Mouse (Mus musculus) midbrain, embryonic 16.5 days (tissue): ENCODE data around the gene Pmf1. TPM values are rescaled to one million over a fixed set of nuclear protein-coding genes. Genes with fewer than 3 reads are reported as not detected.
"Not testable (repeated sequence)": the region's sequence is repeated elsewhere in the genome, so short reads cannot be mapped to it uniquely, and the experiment has no call there.

Experiments used
- ATAC-seq: fragments of 200-750 bp; cut with Nextera tagmentation; 2 replicates; pipeline ENCODE4 v1.8.0; 2017; ENCODE audit warnings: moderate TSS enrichment
- H3K27ac ChIP-seq: fragments of 300-500 bp; sonication (generic); 2 replicates; pipeline ENCODE4 v1.5.1; 2014; ENCODE audit warnings: mild to moderate bottlenecking, low read length, mixed read lengths
- H3K27me3 ChIP-seq: fragments of 300-500 bp; sonication (generic); 2 replicates; pipeline ENCODE4 v1.6.1; 2014; ENCODE audit warnings: low read depth, low read length, mixed read lengths; ENCODE audit not compliant: control insufficient read depth, insufficient read depth
- H3K36me3 ChIP-seq: fragments of 300-500 bp; sonication (generic); 2 replicates; pipeline ENCODE4 v1.6.1; 2014; ENCODE audit warnings: mild to moderate bottlenecking, low read length, moderate library complexity, mixed read lengths; ENCODE audit not compliant: control insufficient read depth, insufficient read depth
- H3K4me1 ChIP-seq: fragments of 300-500 bp; sonication (generic); 2 replicates; pipeline ENCODE4 v1.6.1; 2014; ENCODE audit warnings: mild to moderate bottlenecking, low read length, mixed read lengths; ENCODE audit not compliant: control insufficient read depth, insufficient read depth
- H3K4me2 ChIP-seq: fragments of 300-500 bp; sonication (generic); 2 replicates; pipeline ENCODE4 v1.6.1; 2014; ENCODE audit warnings: mild to moderate bottlenecking, low read length, mixed read lengths
- H3K4me3 ChIP-seq: fragments of 300-500 bp; sonication (generic); 2 replicates; pipeline ENCODE4 v1.5.1; 2014; ENCODE audit warnings: low read depth, mild to moderate bottlenecking, low read length, moderate library complexity, mixed read lengths
- H3K9ac ChIP-seq: fragments of 300-500 bp; sonication (generic); 2 replicates; pipeline ENCODE4 v1.6.1; 2014; ENCODE audit warnings: low read depth, low read length, mixed read lengths
- H3K9me3 ChIP-seq: fragments of 300-500 bp; sonication (generic); replicated peaks from 2 replicates; pipeline ENCODE4 v1.6.1; 2014; ENCODE audit warnings: mild to moderate bottlenecking, low read length, mixed read lengths; ENCODE audit not compliant: control insufficient read depth, poor library complexity, severe bottlenecking
- WGBS: fragments of 180-500 bp; shearing (Covaris S2); extraction: QIAGEN DNeasy Blood & Tissue Kit; methylation state at CpG from one replicate; pipeline ENCODE4 v1.1.7; 2014; 5-methylcytosine and 5-hydroxymethylcytosine counted together
- polyA plus RNA-seq: library from polyadenylated mRNA; unstranded; fragments of >200 nt; fragmentation: Nextera tagmentation; extraction: Ambion mirVana; gene quantifications from 2 replicates; pipeline ENCODE4 v1.2.1, GENCODE M21; 2015

Gene Pmf1
- polyA plus RNA-seq, 1 experiment from 2014 or later: 19.2 TPM

DNA sequence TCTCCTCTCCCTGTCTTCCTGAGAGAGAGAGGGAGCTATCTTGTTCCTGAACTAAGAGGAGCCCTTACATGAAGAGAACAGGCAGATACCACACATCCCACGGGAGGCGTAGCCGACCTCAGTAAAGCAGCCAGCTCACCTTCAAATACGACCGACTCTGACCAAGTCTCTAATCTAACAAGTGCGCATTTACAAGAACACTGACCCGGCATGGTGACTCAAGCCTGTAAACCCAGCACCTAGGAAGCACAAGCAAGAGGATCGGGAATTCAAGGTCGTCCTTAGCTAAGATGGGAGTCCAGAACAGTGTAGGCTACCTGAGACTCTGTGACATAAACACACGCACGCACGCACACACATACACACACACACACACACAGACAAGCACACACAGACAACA is 32.4 kb upstream of the Pmf1 start:
- H3K27me3 ChIP-seq: no peaks in the 10 kb centered on the region
- WGBS: 85% methylated on average over 12 of the region's 12 CpGs
- H3K9ac ChIP-seq: no peak overlapping the region
- H3K4me3 ChIP-seq: no peak overlapping the region
- H3K4me2 ChIP-seq: no peak overlapping the region
- H3K27ac ChIP-seq: no peak overlapping the region
- no peak for ATAC-seq
- H3K9me3 ChIP-seq: no peaks in the 10 kb centered on the region
- H3K4me1 ChIP-seq: 0 out of 2 replicates have a peak, but pooled peaks cover 4% of the 10 kb centered on the region
- peaks cover 42% of the 10 kb centered on the region for H3K36me3 ChIP-seq

GRCm38 (mm10) chr3:88440500-88441381 is 30.6 kb upstream of the Pmf1 start:
- Histone ChIP-seq H3K9ac (no peak overlapping the region), H3K4me2 (no peak overlapping the region), H3K4me3 (no peak overlapping the region), H3K4me1 (0 out of 2 replicates have a peak, but pooled peaks cover 4% of the 10 kb centered on the region), H3K9me3 (no peaks in the 10 kb centered on the region), H3K27ac (no peak overlapping the region), H3K27me3 (no peaks in the 10 kb centered on the region), H3K36me3 (peaks cover 44% of the 10 kb centered on the region)
- peak; percentile 32; the same call in 1 of the 2 replicates for ATAC-seq
- WGBS: 23% methylated on average over 26 of the region's 27 CpGs

- Histone ChIP-seq H3K36me3 (peaks cover 46% of the 10 kb centered on the region), H3K27me3 (no peaks in the 10 kb centered on the region)
- no peak for ATAC-seq
Measured at GRCm38 (mm10) chr3:88439582-88439981, 29.5 kb upstream of the Pmf1 start.

DNA sequence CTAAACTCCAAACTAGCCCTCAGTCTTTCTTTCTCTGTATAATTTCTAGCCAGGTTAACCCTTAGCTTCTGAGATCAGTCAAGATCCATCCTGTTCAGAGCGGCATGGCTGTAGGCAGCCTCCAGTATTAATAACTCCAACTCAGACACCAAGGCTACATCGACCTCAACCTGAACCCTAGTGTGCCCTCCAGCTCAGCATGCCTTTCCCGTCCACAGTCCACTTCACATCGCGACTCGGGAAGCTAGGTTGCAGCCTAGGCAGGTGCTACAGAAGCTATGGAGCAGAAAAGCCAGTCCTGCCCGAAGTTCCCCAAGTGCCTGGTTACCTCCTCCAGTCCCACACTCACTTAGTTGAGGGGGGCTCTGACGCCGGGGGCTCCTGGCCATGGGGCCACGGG is 27.3 kb upstream of the Pmf1 start:
- Histone ChIP-seq H3K4me2 (no peak overlapping the region), H3K27ac (no peak overlapping the region), H3K9me3 (no peaks in the 10 kb centered on the region), H3K27me3 (no peaks in the 10 kb centered on the region), H3K4me3 (no peak overlapping the region), H3K9ac (no peak overlapping the region), H3K4me1 (0 out of 2 replicates have a peak, but pooled peaks cover 4% of the 10 kb centered on the region), H3K36me3 (peaks cover 35% of the 10 kb centered on the region)
- WGBS: 80% methylated on average over 10 of the region's 10 CpGs
- ATAC-seq: no peak

More at GRCm38 (mm10) chr3:88439582-88439981, 29.5 kb upstream of the Pmf1 start:
- no peak overlapping the region for H3K9ac ChIP-seq
- H3K9me3 ChIP-seq: no peaks in the 10 kb centered on the region
- 53% methylated on average over 3 of the region's 4 CpGs for WGBS
- H3K27ac ChIP-seq: no peak overlapping the region
- H3K4me1 ChIP-seq: 0 out of 2 replicates have a peak, but pooled peaks cover 4% of the 10 kb centered on the region
- H3K4me3 ChIP-seq: no peak overlapping the region
- H3K4me2 ChIP-seq: no peak overlapping the region

DNA sequence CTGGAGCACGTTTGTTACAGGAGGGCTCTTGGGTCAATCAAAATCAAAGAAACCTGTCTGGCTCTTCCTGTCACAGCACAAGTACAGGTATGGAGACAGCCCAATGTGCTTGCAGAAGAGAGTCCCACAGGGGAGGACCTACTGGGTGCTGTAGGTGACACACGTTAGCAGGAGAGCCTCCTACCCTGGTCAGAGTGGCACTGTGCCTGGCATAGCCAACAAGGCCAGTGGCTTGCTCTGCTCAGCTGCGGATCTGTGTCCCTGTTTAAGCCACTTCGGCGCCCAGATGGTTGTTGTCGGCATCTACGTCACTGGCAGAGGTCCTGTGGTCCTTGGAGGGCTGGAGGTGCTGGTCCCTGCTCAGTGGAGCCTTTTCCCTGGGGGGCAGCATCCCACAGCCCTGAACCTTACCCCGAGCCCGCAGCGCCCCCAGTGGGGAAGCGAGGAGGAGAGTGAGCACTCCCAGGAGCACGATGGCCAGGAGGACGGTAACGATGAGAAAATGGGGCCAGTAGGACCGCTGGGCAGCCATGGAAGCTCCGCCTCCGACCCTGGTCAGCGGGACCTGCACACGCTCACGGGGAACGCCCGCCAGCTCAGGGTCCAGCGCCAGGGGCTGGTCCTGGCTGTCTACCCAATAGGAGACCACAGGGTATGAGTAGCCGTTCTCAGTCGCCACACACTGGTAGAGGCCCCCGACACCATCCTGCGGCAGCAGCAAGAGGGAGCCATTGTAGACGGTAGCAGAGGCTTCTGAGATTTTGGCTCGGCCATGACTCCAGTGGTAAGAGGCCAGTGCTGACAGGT is 26.5 kb upstream of the Pmf1 start:
- 0 out of 2 replicates have a peak, but pooled peaks cover 4% of the 10 kb centered on the region for H3K4me1 ChIP-seq
- WGBS: 11% methylated on average over 26 of the region's 29 CpGs
- H3K4me3 ChIP-seq: no peak overlapping the region; the same call in 1 of the 2 replicates
- peak; percentile 64 for ATAC-seq
- no peak overlapping the region for H3K27ac ChIP-seq
- H3K4me2 ChIP-seq: peak overlapping the region; percentile 38
- no peaks in the 10 kb centered on the region for H3K27me3 ChIP-seq
- 0 out of 2 replicates have a peak overlapping the region, but pooled peaks have one; percentile 28 for H3K9ac ChIP-seq
- H3K36me3 ChIP-seq: peaks cover 32% of the 10 kb centered on the region
- no peaks in the 10 kb centered on the region for H3K9me3 ChIP-seq

DNA sequence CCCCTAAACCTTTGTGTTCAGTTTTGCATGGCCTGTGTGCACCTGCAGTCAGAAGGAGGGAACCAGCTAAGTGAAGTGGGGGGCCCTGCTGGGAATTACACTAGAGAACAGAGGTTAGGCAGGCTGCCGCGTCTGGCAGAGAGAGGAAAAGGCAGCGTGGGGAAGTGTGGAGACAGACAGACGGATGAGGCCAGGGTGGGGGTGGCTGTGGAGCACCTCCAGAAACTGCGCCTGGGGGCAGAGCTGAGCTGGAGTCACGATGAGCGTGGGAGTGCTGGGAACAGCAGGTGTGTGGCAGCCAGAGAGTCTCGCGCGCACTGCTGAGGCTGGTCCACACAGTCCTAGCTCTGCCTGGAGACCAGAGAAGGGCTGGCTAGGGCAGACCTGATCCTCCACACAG is 25.4 kb upstream of the Pmf1 start:
- no peaks in the 10 kb centered on the region for H3K27me3 ChIP-seq
- H3K9ac ChIP-seq: no peak overlapping the region
- no peak overlapping the region for H3K27ac ChIP-seq
- peaks cover 31% of the 10 kb centered on the region for H3K36me3 ChIP-seq
- no peaks in the 10 kb centered on the region for H3K4me1 ChIP-seq
- no peak for ATAC-seq
- H3K4me3 ChIP-seq: no peak overlapping the region
- no peak overlapping the region for H3K4me2 ChIP-seq
- 65% methylated on average over 10 of the region's 10 CpGs for WGBS
- H3K9me3 ChIP-seq: no peaks in the 10 kb centered on the region

GRCm38 (mm10) chr3:88428639-88429038 is 18.5 kb upstream of the Pmf1 start:
- H3K36me3 ChIP-seq, ATAC-seq: not testable (repeated sequence)

GRCm38 (mm10) chr3:88427342-88427905 is 17.3 kb upstream of the Pmf1 start:
- 85% methylated on average over 4 of the region's 4 CpGs for WGBS
- H3K4me3 ChIP-seq: no peak overlapping the region
- ATAC-seq: no peak
- no peak overlapping the region for H3K27ac ChIP-seq
- no peaks in the 10 kb centered on the region for H3K36me3 ChIP-seq
- H3K9ac ChIP-seq: no peak overlapping the region
- peaks cover 15% of the 10 kb centered on the region for H3K4me1 ChIP-seq
- H3K9me3 ChIP-seq: no peaks in the 10 kb centered on the region
- H3K27me3 ChIP-seq: no peaks in the 10 kb centered on the region
- no peak overlapping the region for H3K4me2 ChIP-seq

More at GRCm38 (mm10) chr3:88428639-88429038, 18.5 kb upstream of the Pmf1 start:
- not testable (repeated sequence) for H3K9me3 ChIP-seq, H3K27ac ChIP-seq, H3K27me3 ChIP-seq, H3K4me2 ChIP-seq, H3K9ac ChIP-seq, H3K4me3 ChIP-seq, H3K4me1 ChIP-seq
- WGBS: 70% methylated on average over 8 of the region's 8 CpGs
